Mouse (Mus musculus) adrenal gland, adult 8-10 months (tissue): ENCODE measurements at regions not wholly inside any gene's neighbourhood (a gene's known extent, or its start where the extent isn't known, plus 50 kb on each side); places are given as distances from the start of the nearest gene placed in this dataset.

Source experiments
- microRNA-seq, 2 experiments: library from miRNA; unstranded; fragments of <30 nt; microRNA quantifications; one replicate each; pipeline ENCODE4 v1.2.0; 2022

Small RNAs in the stretch of these regions (microRNA-seq; reads per million reads assigned to microRNA genes)
- 0 reads per million in 2 experiments for gene Mir124a-2
